Mouse (Mus musculus) forebrain, postnatal 0 days (tissue): ENCODE data around the gene Kcng1. TPM values are rescaled to one million over a fixed set of nuclear protein-coding genes. Genes with fewer than 3 reads are reported as not detected.
A peak's percentile ranks its signal among the peaks of the same experiment; 100 is the strongest.

Experiments used
- ATAC-seq: fragments of 200-750 bp; cut with Nextera tagmentation; 2 replicates; pipeline ENCODE4 v1.8.0; 2017; ENCODE audit warnings: mild to moderate bottlenecking, moderate library complexity
- DNase-seq: peaks from one replicate; pipeline ENCODE4 v3.0.0-alpha.2; 2015
- H3K27ac ChIP-seq: fragments of 300-500 bp; sonication (generic); 2 replicates; pipeline ENCODE4 v1.5.1; 2014; ENCODE audit warnings: low read depth, mild to moderate bottlenecking, antibody characterized with exemption, low read length, moderate library complexity, mixed read lengths
- H3K27me3 ChIP-seq: fragments of 300-500 bp; sonication (generic); 2 replicates; pipeline ENCODE4 v1.6.1; 2014; ENCODE audit warnings: mild to moderate bottlenecking, low read length, mixed read lengths; ENCODE audit not compliant: insufficient read depth
- H3K36me3 ChIP-seq: fragments of 300-500 bp; sonication (generic); 2 replicates; pipeline ENCODE4 v1.6.1; 2014; ENCODE audit warnings: mild to moderate bottlenecking, moderate library complexity; ENCODE audit not compliant: insufficient read depth
- H3K4me1 ChIP-seq: fragments of 300-500 bp; sonication (generic); 2 replicates; pipeline ENCODE4 v1.6.1; 2014; ENCODE audit warnings: antibody characterized with exemption; ENCODE audit not compliant: insufficient read depth
- H3K4me2 ChIP-seq: fragments of 300-500 bp; sonication (generic); 2 replicates; pipeline ENCODE4 v1.6.1; 2014; ENCODE audit warnings: low read depth, mild to moderate bottlenecking, moderate library complexity
- H3K4me3 ChIP-seq: fragments of 300-500 bp; sonication (generic); 2 replicates; pipeline ENCODE4 v1.5.1; 2014; ENCODE audit warnings: low read depth, low read length, mixed read lengths
- H3K9ac ChIP-seq: fragments of 300-500 bp; sonication (generic); 2 replicates; pipeline ENCODE4 v1.6.1; 2014; ENCODE audit warnings: mild to moderate bottlenecking
- H3K9me3 ChIP-seq: fragments of 300-500 bp; sonication (generic); 2 replicates; pipeline ENCODE4 v1.6.1; 2016; ENCODE audit warnings: low read length
- CTCF ChIP-seq: sonication (generic); IDR thresholded peaks from 2 replicates; pipeline ENCODE4 v1.5.1; 2016; ENCODE audit warnings: antibody characterized with exemption, control low read depth, low read depth
- WGBS: fragments of 180-500 bp; shearing (Covaris S2); extraction: QIAGEN DNeasy Blood & Tissue Kit; methylation state at CpG from one replicate; pipeline ENCODE4 v1.1.7; 2014; 5-methylcytosine and 5-hydroxymethylcytosine counted together
- polyA plus RNA-seq: library from polyadenylated mRNA; unstranded; fragments of >200 nt; fragmentation: Nextera tagmentation; extraction: Ambion mirVana; gene quantifications from 2 replicates; pipeline ENCODE4 v1.2.1, GENCODE M21; 2015
- total RNA-seq: library from RNA; depleted of rRNA; stranded (reverse); fragments of >200 nt; gene quantifications from 2 replicates; pipeline ENCODE4 v1.2.3, GENCODE M21; 2014

The Kcng1 gene
- total and polyA plus RNA-seq, 2 experiments from 2014 or later: 2.6 to 8.2 TPM

DNA sequence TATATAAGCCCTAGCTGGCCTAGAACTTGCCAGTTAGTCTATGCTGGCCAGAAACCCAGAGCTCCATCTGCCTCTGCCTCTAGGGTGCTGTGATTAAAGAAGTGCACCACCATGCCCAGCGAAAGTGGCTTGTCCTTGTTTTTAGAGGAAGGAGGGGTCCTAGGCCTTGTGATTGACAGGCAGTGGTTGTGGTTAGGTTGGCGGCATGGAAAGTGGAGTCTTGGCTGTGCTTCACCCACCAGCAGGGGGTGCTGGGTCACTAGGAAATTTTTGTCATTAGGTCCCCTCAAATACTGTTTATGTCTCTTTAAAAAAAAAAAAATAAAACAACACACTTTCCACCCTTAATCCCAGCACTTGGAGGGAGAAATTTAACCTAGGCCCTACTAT, 32.7 kb downstream of the Kcng1 start:
- no peaks in the 10 kb centered on the region for H3K9me3 ChIP-seq
- no peak overlapping the region for H3K4me2 ChIP-seq
- WGBS: 7% methylated on average over 2 of the region's 2 CpGs
- no peak overlapping the region for H3K9ac ChIP-seq
- peak; percentile 64 for TF ChIP-seq CTCF
- no peak overlapping the region for H3K27ac ChIP-seq
- no peak overlapping the region for H3K4me3 ChIP-seq
- no peaks in the 10 kb centered on the region for H3K36me3 ChIP-seq
- peak; percentile 74 for DNase-seq
- H3K4me1 ChIP-seq: peaks cover 4% of the 10 kb centered on the region; the same call in 1 of the 2 replicates
- peak; percentile 55 for ATAC-seq
- H3K27me3 ChIP-seq: no peaks in the 10 kb centered on the region

GRCm38 (mm10) chr2:168248167-168248855, 33.2 kb downstream of the Kcng1 start:
- ATAC-seq: peak; percentile 80
- DNase-seq: peak; percentile 79
- no peak overlapping the region for H3K9ac ChIP-seq
- H3K4me1 ChIP-seq: 0 out of 2 replicates have a peak, but pooled peaks cover 4% of the 10 kb centered on the region
- H3K27me3 ChIP-seq: no peaks in the 10 kb centered on the region
- no peak for TF ChIP-seq CTCF
- no peak overlapping the region for H3K4me2 ChIP-seq
- WGBS: 33% methylated on average over 8 of the region's 8 CpGs
- no peaks in the 10 kb centered on the region for H3K9me3 ChIP-seq
- no peak overlapping the region for H3K4me3 ChIP-seq
- H3K27ac ChIP-seq: peak overlapping the region; percentile 79
- no peaks in the 10 kb centered on the region for H3K36me3 ChIP-seq

- no peaks in the 10 kb centered on the region for H3K27me3 ChIP-seq
- H3K4me2 ChIP-seq: no peak overlapping the region
- no peak for DNase-seq
- 0 out of 2 replicates have a peak, but pooled peaks cover 4% of the 10 kb centered on the region for H3K4me1 ChIP-seq
- no peak overlapping the region for H3K27ac ChIP-seq
- H3K4me3 ChIP-seq: no peak overlapping the region
- no peak for ATAC-seq
- H3K9ac ChIP-seq: no peak overlapping the region
- no peak for TF ChIP-seq CTCF
- 33% methylated on average over 8 of the region's 8 CpGs for WGBS
- H3K9me3 ChIP-seq: no peaks in the 10 kb centered on the region
- H3K36me3 ChIP-seq: no peaks in the 10 kb centered on the region
Observed at GRCm38 (mm10) chr2:168245571-168245970, 36.0 kb downstream of the Kcng1 start.

GRCm38 (mm10) chr2:168243278-168243677, 38.3 kb downstream of the Kcng1 start:
- ATAC-seq (no peak), DNase-seq (no peak)
- WGBS: 81% methylated on average over 4 of the region's 4 CpGs
- Histone ChIP-seq H3K9me3 (no peaks in the 10 kb centered on the region), H3K4me1 (0 out of 2 replicates have a peak, but pooled peaks cover under 1% of the 10 kb centered on the region), H3K4me2 (no peak overlapping the region), H3K9ac (no peak overlapping the region), H3K27me3 (no peaks in the 10 kb centered on the region), H3K4me3 (no peak overlapping the region), H3K36me3 (no peaks in the 10 kb centered on the region), H3K27ac (no peak overlapping the region)
- TF ChIP-seq CTCF: no peak

- DNase-seq (no peak), ATAC-seq (no peak)
- no peak overlapping the region for H3K4me2 ChIP-seq
- no peaks in the 10 kb centered on the region for H3K9me3 ChIP-seq
- TF ChIP-seq CTCF: no peak
- no peak overlapping the region for H3K27ac ChIP-seq
- no peaks in the 10 kb centered on the region for H3K4me1 ChIP-seq
- no peaks in the 10 kb centered on the region for H3K27me3 ChIP-seq
- no peak overlapping the region for H3K9ac ChIP-seq
- H3K36me3 ChIP-seq: no peaks in the 10 kb centered on the region
- H3K4me3 ChIP-seq: no peak overlapping the region
Observed at GRCm38 (mm10) chr2:168242841-168243240, 38.7 kb downstream of the Kcng1 start.

GRCm38 (mm10) chr2:168238335-168238734, 43.2 kb downstream of the Kcng1 start:
- no peak for DNase-seq
- ATAC-seq: no peak
- Histone ChIP-seq H3K27me3 (no peaks in the 10 kb centered on the region), H3K4me1 (no peaks in the 10 kb centered on the region), H3K4me2 (no peak overlapping the region), H3K27ac (no peak overlapping the region), H3K9me3 (no peaks in the 10 kb centered on the region), H3K36me3 (no peaks in the 10 kb centered on the region; the same call in 1 of the 2 replicates), H3K9ac (no peak overlapping the region), H3K4me3 (no peak overlapping the region)
- no peak for TF ChIP-seq CTCF
- 84% methylated on average over 4 of the region's 4 CpGs for WGBS

GRCm38 (mm10) chr2:168233286-168233685, 48.2 kb downstream of the Kcng1 start:
- Histone ChIP-seq H3K4me1 (peaks cover 12% of the 10 kb centered on the region), H3K36me3 (no peaks in the 10 kb centered on the region; the same call in 1 of the 2 replicates), H3K4me2 (no peak overlapping the region), H3K9ac (no peak overlapping the region), H3K27ac (no peak overlapping the region), H3K9me3 (no peaks in the 10 kb centered on the region), H3K4me3 (no peak overlapping the region), H3K27me3 (no peaks in the 10 kb centered on the region)
- 94% methylated on average over 5 of the region's 5 CpGs for WGBS
- ATAC-seq: no peak
- DNase-seq: no peak
- TF ChIP-seq CTCF: no peak
